Mouse (Mus musculus): ENCODE results near the gene Ddt.
A peak's percentile ranks its signal among the peaks of the same experiment; 100 is the strongest.
"Not testable (repeated sequence)": the region's sequence is repeated elsewhere in the genome, so short reads cannot be mapped to it uniquely, and the experiment has no call there.

Gene Ddt

DNA sequence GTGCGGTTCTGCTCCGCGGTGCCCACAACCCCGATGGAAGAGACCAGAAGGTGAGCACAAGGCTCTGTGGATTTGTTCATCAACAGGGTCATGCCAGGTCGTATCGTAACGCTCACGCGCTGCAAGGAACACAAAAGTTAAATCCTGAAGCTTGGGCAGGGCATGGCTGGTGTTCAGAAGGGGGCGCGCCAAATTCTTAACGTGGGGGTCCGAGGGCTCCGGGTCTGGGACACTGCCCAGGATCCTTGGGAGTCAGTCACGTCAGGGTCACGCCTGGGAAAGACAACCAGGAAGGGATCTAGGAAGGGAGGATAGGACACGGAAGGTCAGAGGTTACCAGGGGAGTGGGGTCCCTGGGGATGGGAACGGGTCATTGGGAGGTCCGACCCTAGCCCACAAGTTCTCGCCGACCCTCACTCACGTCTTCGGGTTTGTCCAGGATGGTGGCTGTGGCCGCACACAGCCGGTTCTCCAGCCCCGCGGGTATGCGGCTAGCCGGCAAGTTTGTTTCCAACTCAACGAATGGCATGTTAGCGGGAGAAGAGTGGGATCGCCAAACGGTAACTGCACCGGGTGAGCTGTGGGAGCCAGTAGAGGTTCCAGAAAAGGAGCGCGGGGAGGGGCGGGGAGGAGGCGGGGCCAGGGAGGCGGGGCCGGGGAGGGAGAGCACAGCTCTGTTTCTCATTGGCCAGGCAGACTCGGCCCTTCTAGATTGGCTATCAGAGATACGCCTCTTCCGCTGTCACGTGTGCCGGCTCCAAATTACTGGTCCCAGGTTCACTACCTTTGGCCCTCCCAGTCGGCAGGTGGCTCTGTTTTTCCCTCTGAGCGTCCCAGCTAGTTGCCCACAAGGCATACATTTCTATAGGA, at the start of gene Ddt:
TSS of gene Ddt (minus strand) at position 620 of the 870 bp plus-strand sequence.
- peak; percentile 83 for DNase-seq

GRCm38 (mm10) chr10:75822443-75822842, 49.2 kb upstream of the Ddt start, which contains the start of gene Gstt4:
Gstt4 (minus strand) TSS chr10:75822543.
- no peak for DNase-seq

DNA sequence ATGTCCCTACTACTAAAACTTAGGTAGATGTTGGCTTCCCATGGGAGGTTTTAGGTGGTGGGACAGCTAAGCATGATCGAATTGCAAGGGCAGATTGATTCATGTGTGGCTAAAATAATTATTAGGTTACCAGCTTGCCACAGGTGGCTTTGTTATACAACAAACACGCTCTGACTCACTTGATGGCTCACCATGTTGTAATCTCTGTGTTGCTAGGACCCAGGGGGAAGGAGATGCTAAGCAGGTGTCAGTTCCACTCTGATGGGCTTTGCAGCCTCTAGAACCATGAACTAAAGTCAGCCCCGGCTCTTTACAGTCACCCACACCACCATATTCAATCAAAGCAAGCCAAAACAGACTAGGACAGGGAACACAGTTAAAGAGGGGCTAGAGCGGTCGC, 46.7 kb upstream of the Ddt start:
- DNase-seq = no peak

DNA sequence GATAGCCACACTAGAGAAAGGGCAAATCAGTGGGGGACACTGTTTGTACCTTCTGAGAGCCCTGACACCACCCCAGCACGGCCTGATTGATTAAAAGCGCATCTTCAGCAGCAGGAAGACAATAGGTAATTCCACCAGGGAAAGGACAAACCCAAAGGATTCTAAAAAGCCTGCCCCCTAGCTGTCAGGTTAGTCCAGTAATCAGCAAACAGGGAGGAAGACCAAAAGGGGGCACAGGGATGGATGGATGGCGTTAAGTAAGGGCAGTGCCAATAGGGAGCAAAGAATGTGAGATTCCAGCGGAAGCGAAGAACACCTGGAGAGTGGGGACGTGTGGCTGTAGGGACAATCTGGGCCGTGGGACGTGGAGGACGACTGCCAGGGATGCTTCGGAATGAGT, 45.4 kb upstream of the Ddt start:
- DNase-seq = no peak

DNA sequence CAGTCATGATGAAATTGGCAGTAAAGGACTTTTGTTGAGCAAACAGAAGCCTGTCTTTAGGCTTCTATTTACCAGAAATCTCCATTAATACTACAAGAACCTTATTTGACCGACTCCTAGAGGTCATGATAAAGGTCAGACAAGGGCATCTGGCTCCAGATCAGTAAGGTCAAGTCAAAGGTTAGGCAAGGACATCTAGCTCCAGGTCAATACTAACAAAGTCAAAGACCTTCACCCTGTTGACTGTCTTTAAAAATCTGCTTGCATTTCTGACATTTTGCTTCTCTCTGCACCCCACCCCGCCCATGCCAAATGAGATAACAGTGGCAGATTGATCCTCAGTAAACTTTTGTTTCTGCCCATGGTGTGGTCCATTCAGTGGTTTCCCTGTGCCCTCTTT, 31.0 kb upstream of the Ddt start:
- no peak for DNase-seq

GRCm38 (mm10) chr10:75798176-75798696, 25.0 kb upstream of the Ddt start, which contains the start of gene Gstt1:
Gstt1 (minus strand) TSS chr10:75798584.
- peak; percentile 35 for DNase-seq

- peak; percentile 56 for DNase-seq
Measured at GRCm38 (mm10) chr10:75797619-75798175, 24.5 kb upstream of the Ddt start.

GRCm38 (mm10) chr10:75796731-75797516, 23.7 kb upstream of the Ddt start:
- no peak for DNase-seq

DNA sequence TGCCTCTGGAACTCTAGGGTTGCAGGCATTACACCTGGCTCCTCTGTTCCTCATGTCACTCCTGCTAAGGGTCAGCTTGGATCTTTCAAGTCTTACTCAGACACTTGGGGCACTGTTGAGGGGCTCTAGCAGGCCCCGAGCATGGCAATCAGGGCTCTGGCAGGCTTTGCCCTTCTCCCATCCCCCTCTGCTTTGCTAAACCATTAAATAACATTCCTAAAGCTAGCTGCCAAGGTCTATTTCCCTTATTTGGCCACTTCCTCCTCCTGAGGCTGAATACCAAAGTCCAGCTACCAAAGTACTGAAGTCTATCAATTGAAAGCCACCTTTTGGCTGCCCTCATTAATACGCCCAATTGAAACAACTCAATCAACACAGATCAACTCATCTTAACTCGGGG, 21.7 kb upstream of the Ddt start:
- DNase-seq = no peak

GRCm38 (mm10) chr10:75790773-75791172, 17.6 kb upstream of the Ddt start:
- DNase-seq = no peak

DNA sequence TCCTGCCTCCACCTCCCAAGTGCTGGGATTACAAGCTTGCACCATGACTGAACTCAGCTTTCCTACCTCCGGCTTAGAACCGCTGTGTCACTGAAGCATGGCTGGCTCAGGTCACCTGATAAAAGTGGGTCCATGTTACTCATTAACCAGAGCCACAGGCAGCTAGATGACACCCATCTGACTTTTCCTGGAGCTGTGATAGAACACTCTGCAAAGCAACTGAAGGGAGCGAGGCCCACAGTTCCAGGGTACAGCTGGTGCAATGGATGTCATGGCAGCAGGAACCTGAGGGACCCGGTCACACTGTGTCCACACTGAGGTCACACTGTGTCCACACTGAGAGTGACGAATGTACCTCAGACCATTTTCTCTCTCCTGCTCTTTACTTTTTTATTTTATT, 16.6 kb upstream of the Ddt start:
- no peak for DNase-seq

GRCm38 (mm10) chr10:75789081-75789735, 16.0 kb upstream of the Ddt start:
- DNase-seq = no peak

DNA sequence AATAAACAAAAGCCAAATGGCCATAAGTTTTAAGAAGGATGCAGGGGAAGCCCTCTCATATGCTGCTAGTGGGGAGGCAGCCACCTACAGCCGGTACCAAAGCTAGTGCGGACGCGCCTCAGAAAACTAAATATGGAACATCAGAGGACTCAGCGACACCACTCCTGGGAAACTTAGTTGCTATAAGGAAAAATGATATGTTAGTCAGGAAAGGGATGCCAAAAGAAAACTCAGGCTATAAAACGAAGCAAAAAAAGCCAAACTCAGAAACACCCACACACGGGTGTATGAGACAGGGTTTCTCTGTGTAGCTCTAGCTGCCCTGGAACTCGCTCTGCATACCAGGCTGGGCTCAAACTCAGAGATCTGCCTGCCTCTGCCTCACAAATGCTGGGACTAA, 15.1 kb upstream of the Ddt start:
- peak; percentile 13 for DNase-seq

DNA sequence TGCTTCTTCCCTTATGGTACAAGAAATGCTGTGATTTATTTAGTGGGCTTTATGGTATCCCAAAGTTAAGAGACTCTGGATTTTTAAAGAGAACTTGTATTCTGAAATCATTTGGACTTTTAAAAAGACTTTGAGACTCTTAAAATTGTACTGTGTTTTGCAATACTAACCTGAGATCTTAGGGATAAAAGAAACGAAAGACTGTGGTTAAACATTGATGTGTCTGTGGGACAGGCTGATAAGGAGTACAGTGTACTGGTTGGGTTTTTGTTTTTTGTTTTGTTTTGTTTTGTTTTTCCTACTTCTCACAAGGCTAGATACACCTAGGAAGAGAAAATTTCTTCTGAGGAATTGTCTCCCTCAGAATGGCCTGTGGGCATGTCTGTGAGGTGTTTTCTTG, 12.2 kb upstream of the Ddt start:
- DNase-seq = no peak

GRCm38 (mm10) chr10:75780769-75781578, 7.8 kb upstream of the Ddt start, which contains the start of the genes Gm20441 and Gstt3:
Gm20441 (minus strand) TSS chr10:75780954.
Gstt3 (minus strand) TSS chr10:75781414.
- no peak for DNase-seq

DNA sequence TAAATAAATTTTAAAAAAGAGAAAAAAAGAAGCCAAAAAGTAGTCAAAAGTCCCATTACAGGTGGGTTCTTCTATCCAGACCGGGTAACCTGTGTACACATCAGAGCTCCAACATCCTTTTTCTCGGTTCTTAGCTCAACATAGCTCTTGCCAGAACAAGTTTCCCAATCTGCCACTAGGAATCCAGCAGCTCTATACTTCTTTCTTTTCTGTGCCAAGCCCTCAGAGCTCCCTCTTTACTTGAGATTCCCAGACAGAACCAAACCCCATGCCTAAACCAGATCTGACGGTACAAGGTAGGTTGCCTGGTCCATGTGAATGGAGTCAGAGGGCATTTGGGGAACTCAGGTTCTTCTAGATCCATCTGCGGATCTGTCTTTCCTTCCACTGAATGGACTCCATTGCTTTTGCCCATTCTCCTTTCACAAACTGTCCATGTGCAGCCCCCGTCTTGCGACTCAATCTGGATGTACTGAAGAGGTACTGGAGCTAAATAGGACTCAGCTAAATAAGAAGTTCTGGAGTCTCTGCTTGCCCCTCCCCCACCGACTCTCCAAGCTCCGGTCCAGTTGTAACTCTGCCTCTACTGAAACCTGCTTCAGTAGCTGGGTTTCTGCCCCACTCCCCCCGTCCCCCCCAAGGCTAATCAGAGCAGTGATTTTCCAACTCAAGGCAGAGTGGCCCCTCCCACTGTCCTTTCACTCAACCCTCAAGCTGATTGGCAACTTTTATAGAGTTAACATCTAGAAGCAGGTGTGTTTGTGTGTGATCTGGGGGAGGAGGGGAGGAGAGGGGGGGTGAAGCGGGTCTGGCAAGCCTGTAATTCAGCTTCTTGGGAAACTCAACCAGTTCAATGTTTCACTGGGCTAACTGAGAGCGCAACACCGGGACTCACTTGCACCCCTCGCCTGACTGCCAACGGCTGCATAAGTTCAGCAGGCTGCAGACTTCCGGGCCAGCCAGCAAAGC, 6.3 kb upstream of the Ddt start:
- no peak for DNase-seq

GRCm38 (mm10) chr10:75777885-75778284, 4.7 kb upstream of the Ddt start:
- no peak for DNase-seq

GRCm38 (mm10) chr10:75776562-75776961, 3.3 kb upstream of the Ddt start:
- no peak for DNase-seq

DNA sequence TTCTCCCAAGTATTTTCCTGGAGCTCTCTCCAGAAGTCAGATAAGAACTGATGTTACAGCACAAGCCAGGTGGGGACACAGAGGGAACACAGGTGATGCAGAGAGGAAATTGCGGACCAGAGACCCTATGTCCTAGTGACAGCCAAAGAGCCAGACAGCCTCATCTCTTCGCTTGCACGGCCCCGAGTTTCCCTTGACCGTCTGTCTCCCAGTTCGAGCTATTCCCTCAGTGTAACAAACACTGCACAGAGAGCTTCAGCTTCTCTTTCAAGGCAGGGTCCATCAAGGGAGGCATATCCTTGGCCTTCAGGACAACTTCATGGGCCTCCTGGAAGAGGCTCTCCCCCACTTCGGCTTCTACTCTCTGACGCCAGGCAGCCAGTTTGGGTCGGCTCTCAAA, 1.4 kb upstream of the Ddt start:
- no peak for DNase-seq

GRCm38 (mm10) chr10:75774102-75774501, 888 bp upstream of the Ddt start:
- no peak for DNase-seq

DNA sequence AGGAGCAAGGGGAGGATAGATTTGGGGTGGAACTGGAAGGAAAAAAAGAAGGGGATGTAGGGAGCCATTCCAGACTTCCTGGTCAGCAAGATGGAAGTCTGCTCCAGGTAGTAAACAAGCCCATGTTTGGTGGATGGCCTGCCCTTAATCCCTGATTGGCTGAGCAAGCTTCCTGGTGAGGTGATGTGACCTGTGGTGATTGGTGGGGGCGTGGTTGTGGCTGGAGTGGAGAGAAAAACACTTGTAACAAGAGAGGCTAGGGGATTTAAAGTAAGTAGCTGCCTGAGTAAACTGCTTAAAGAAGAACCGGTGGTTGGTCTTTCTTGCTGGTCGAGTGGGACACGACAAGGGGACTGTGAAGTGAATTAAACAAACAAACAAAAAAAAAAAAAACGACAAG, 5.5 kb downstream of the Ddt start:
- DNase-seq = not testable (repeated sequence)

Data from right cerebral cortex, postnatal 25 days (tissue).